Mouse (Mus musculus) thymus, adult 18-20 months (tissue): ENCODE data around the gene Atp13a3.

Experiments used
- DNase-seq, 2 experiments: peaks; one replicate each; pipeline ENCODE4 v3.0.0; 2022; ENCODE audit warnings: mixed read lengths in 2 of 2

Atp13a3 gene

DNA sequence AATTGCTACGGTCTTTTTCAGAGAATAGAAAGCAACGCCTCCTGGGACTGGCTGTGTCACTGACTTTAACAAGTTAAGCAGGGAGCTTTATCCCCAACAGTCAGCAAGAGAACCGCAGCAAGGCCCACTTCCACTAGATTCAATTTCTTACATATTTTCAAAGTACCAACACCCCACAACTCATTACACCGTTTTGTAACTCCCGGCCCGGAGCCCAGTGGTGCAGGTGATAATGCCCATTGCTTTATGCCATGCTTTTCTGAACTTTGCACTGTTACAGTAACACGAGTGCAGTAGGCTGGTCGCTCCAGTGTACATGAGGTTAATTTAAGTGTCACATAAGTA is 95.6 kb downstream of the Atp13a3 start:
- DNase-seq, result no peak

GRCm38 (mm10) chr16:30309395-30310170 is 96.2 kb downstream of the Atp13a3 start:
- no peak for DNase-seq

GRCm38 (mm10) chr16:30308616-30309394 is 97.0 kb downstream of the Atp13a3 start:
- DNase-seq, result peak; percentile 13 to 22

GRCm38 (mm10) chr16:30307961-30308615 is 97.7 kb downstream of the Atp13a3 start:
- DNase-seq, result no peak

- DNase-seq, result no peak
These were observed 98.5 kb downstream of the Atp13a3 start for GRCm38 (mm10) chr16:30307306-30307705.

- DNase-seq, result no peak
These were observed 99.7 kb downstream of the Atp13a3 start for GRCm38 (mm10) chr16:30306102-30306501.

DNA sequence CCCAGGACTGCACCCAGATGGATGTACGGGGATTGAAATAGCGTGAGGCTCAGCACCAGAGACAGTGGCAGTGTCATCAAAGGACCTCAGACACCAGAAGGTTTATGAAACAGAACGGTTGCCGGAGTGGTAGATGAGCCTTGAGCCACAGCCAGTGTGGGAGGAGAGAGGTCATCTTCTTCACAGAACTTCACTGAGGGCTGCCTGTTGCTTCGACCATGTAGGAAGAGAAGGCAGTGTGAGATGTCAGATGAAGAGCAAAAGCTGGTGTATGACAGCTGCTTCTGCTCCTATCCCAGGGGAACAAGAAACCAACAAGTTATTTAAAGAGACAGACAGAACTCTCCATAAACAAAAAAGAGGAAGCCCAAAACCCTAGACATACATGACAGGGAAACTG is 101.5 kb downstream of the Atp13a3 start:
- DNase-seq, result no peak

DNA sequence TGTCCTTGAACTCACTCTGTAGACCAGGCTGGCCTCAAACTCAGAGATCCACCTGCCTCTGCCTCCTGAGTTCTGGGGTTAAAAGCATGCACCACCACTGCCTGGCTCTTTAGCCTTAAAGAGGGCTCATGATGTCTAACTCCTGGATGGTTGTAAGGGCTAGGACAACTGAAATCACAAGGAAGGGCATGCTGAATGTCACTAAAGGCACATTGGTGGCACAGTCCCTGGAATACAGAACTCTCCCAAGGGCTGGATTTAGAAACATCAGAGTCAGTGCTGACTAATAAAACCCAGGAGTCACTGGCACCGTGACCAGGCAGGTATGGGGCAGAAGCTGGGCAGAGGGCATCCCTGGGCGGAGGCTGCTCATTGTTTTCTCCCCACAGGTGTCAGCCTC is 102.4 kb downstream of the Atp13a3 start:
- no peak for DNase-seq

- no peak for DNase-seq
These were observed 103.1 kb downstream of the Atp13a3 start for GRCm38 (mm10) chr16:30302686-30303085.

DNA sequence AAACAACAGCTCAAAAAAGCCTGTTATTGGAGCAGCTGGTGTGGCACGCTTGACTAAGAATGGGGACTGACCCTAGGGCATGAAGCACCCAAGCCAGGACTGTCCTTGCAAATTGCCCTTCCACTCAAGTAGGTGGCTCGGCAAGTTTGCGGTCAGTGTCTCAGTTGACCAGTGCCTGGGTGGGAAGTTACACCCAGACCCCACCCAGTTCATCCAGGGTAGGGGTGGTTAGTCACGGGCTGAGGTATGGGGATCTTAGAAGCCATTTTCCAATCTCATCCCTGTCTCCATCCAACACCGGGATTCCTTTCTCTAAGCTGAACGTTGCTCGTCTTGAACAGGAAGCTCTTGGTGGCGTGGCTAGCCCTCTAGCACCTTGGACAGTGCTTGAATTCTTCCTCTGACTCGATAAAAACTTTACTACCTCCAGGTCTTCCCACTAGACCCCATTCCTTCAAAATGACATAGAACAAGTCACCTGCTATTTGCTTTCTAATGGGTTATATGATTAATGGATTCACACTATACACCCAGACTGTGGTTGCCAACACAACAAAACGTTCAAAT is 106.0 kb downstream of the Atp13a3 start:
- no peak for DNase-seq

GRCm38 (mm10) chr16:30297450-30297849 is 108.3 kb downstream of the Atp13a3 start:
- no peak for DNase-seq

DNA sequence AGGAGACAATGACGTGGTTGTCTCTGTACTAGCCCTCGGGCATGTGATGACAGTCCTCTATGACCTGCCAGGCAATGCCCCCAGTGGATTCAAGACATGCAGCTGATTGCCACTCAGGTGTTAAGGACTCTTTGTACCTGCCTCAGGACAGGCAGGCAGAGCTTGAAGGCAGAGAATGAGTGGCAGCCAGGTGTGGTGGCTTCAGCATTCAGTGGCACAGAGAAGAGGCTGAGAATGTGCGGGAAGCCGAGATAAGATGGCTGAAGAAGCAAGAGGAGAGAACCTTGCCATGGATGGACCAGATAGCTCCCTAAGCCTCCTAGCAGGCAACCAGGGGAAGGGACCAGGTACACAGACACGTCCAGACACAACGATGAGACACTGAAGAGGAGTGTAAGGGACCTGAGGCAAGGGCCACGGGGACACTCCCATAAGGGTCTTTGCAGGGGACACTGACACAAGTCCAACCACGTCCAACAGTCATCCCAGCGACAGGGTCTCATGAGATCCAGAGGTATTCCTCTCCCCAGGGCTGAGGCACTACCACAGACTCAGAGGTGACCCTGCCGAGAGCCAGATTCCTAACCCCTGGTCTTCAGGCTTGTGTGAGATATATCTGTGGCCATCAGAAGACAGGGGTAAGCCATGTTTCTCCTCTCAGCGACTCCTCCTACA is 109.0 kb downstream of the Atp13a3 start:
- DNase-seq, result no peak

DNA sequence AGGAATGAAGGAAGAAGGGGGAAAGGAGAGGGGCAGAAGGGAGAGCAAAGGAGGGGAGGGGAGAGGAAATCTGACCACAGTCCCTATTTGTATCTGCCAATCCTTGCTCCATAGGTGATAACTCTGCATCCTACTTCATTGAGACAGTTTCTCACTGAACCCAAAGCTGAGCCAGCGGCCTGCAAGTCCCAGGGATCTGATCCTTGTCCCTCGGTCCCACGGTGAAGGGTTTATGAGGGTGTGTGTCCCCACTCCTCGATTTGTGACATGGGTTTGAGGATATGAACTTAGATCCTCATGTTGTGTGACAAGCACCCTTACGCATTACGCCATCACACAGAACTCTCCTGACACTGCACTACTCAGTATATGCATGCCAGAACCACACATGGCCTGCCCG is 110.7 kb downstream of the Atp13a3 start:
- DNase-seq, result no peak

DNA sequence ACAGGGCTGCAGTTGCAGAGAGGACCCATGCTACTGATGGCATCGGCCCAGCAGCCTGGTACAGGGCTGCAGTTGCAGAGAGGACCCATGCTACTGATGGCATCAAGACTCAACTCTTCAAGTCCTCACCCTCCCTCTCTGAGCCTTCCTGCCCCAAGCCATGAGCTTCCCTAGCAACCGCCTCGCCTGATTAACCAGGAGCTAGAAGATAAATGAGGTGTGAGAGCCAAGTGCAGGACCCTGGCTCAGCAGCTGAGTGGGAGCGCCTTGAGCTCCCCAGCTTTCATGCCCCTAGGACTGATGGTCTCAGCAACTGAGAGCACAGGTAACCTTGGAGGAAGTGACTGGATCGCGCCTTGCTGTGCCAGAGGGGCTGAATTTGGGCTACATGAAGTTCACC is 115.3 kb downstream of the Atp13a3 start:
- DNase-seq, result no peak

- no peak for DNase-seq
These were observed 120.1 kb downstream of the Atp13a3 start for GRCm38 (mm10) chr16:30285701-30286100.

DNA sequence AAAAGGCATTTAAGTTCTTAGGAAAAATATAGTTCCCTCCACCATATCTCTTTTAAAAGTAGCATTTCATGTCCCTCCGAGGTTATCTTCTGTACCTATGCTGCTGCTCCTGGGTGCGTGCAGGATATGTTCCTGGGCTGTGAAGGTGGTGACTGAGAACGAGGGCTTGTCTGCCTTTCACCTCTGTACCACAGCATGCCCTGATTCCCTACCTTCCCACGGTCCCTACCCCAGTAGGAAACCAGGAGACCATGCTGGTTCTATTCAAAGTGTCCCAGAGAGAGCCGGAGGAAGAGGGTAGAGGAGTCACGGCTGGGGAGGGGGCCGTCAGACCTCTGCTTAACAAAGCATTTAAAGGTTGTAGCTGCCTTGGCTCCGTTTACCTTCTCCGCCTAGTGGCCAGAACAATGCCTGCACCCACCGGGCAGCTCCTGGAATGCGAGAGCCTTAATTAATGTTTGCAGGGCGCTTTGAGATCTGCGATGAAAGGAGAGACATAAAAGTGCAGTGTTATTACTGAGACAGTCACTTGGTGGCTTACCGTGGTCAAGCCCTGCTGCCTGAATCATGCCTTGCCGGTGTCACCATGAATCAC is 121.9 kb downstream of the Atp13a3 start:
- DNase-seq, result no peak

DNA sequence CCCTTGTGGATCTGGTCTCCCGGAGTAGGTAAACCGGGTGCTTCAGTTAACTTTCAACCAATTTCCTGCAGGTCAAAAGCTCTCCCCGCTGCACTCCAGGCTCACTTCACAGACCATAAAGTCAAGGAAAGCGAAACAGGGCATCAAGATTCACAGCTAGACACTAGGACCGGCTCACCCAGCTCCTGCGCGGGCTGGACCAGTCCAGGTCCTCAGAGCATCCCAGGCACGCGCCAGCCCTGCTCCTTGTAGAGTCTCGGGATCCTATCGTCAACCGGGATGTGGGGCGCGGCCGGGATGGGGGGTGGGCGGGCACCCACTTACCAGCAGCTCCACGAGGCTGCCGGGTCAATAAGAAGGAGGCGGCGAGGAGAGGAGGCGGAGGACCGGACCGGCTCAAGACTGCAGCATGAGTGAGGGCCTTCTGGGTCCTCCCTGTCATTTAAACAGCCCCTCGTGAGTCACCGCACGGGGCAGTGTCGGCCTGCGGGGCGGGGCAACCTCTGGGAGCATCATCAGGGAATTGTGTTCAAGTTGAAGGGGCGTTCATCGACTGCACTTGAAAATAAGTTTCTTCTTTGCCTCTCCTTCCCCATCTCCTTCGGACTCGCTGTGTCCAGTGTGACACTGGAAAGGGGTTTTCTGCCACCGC is 122.8 kb downstream of the Atp13a3 start, which contains the start of gene Lrrc15:
Lrrc15 (minus strand) TSS at position 413 of the 652 bp plus-strand sequence.
- DNase-seq, result no peak

DNA sequence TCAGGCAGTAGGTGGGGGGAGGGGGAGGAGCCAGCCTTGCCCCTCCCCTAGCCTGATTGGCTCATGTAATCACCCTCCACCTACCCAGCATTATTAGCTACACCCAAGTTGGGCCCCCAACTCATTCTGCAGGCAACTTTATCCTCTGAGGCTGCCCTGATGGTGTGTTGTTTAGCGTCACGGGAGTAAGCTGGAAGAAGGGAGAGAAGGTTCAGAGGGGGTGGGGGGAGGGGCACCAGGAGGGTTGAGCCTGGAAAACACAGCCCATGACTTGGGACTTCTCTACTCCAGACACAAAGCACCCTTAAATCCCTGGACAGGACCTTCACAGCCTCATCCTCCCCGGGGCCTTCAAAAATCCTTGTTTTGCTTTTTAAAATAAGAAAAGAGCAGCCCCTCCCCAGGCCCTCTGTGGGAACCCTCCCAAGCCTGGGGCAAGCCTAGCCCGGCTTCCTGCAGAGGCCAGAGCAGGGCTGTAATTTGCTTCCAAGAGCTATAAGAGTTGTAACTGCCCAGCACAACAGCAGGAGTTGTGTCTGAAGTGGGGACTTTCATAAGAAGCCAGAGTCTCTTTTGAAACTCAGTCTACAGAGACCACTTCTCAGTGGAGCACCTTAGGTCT is 125.0 kb downstream of the Atp13a3 start:
- no peak for DNase-seq

DNA sequence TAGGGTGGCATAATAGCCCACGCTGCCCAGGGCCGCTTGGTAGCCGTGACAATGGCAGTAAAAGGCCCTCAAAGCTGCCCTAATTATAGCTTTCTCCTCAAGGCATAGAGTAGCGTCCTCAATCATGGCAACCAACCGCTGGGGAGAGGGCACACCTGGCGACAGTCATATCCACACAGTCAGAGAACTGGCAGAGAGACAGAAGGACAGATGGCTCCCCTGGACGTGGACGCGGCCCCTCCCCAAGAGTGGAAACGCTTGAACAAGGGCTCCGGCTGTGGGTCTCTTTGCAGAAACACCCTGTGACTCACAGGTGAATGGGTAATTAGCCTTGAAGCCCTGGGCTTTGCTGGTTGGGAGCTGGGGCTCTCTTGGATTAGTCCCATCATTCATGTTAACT is 127.4 kb downstream of the Atp13a3 start:
- DNase-seq, result no peak

DNA sequence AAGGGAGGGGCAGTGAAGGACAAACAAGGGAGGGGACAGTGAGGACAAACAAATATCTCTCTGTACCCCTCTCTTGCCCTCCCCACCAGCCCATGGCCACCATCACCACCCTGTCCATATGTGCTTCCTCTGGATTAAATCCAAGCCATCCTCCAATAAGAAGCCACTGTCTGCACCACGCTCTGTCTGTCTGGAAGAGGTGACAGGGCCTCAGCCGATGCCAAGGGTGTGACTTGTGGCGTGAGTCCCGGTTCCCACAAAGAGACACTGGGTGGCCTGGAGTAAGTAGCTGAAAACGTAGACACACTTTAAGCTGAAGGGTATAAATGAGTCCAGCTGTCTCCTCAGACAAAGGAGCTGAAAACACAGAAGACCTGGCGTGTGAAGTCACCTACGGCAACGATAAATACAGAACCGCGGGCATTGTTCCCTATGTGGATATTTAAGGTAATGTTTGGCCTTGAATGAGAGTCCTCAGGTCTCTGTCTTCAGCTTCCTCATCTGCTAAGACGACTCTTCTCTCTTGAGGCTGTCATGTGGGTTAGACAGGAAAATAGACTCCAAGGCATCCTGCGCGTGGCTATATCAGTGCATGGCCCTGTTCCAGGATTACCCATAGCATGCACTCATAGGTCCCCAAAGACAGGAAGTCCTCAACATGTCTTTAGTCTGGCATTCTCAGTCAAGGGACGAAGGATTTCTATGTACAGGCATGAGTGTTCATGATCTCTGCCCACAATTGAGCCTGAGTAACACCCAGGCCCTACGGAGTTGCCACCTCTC is 130.0 kb downstream of the Atp13a3 start:
- DNase-seq, result no peak

- no peak for DNase-seq
These were observed 132.7 kb downstream of the Atp13a3 start for GRCm38 (mm10) chr16:30273065-30273464.
